8 mouse cellular contexts compared by ENCODE assay signal in genomic region chr15:40475659-40476355, GRCm38 (mm10).
DNase-seq lines count a peak whose midpoint lies in the region; ATAC-seq and TF ChIP-seq lines count a peak whose summit lies in the region.

No protein-coding gene starts in this region.

- no peaks in the 10 kb centered on the region for H3K4me1 ChIP-seq in intestine, embryonic 14.5 days (replicated peaks; ENCODE audit: control insufficient read depth, insufficient read depth, low read length)
- no peaks in the 10 kb centered on the region for H3K4me1 ChIP-seq in intestine, postnatal 0 days (replicated peaks; ENCODE audit: control insufficient read depth, insufficient read depth, low read length)

- no peak for TF ChIP-seq CTCF in intestine, postnatal 0 days (IDR thresholded peaks at IDR 0.05; ENCODE audit: low read depth)
- TF ChIP-seq CTCF in left cerebral cortex, adult 2 months (IDR thresholded peaks at IDR 0.05) = no peak

- H3K4me3 ChIP-seq in intestine, embryonic 14.5 days (ENCODE audit: low read depth, low read length) = no peak overlapping the region
- no peak overlapping the region for H3K4me3 ChIP-seq in intestine, postnatal 0 days (ENCODE audit: low read depth, low read length)
- H3K4me3 ChIP-seq in left cerebral cortex, adult 2 months = no peak overlapping the region

- no peaks in the 10 kb centered on the region for H3K9me3 ChIP-seq in intestine, embryonic 14.5 days (ENCODE audit: control insufficient read depth, low read length)
- H3K9me3 ChIP-seq in intestine, postnatal 0 days (ENCODE audit: control insufficient read depth) = no peaks in the 10 kb centered on the region

- no peak; the same call in 1 of the 2 replicates for ATAC-seq in intestine, embryonic 14.5 days (replicated peaks; ENCODE audit: low FRiP score, low TSS enrichment, low read depth)
- no peak for ATAC-seq in intestine, postnatal 0 days

- no peaks in the 10 kb centered on the region for H3K27me3 ChIP-seq in intestine, embryonic 14.5 days (replicated peaks; ENCODE audit: control insufficient read depth, insufficient read depth, low read length)
- no peaks in the 10 kb centered on the region for H3K27me3 ChIP-seq in intestine, postnatal 0 days (replicated peaks; ENCODE audit: control insufficient read depth, insufficient read depth, low read length)

- WGBS in intestine, embryonic 14.5 days = 34% methylated on average over 7 of the region's 7 CpGs
- WGBS in intestine, postnatal 0 days = 39% methylated on average over 7 of the region's 7 CpGs

- intact Hi-C loops in left cerebral cortex, adult 2 months (cut with DNase I) = no loop called here

- H3K4me2 ChIP-seq in intestine, embryonic 14.5 days (ENCODE audit: low read length) = no peak overlapping the region
- H3K4me2 ChIP-seq in intestine, postnatal 0 days (replicated peaks; ENCODE audit: low read depth) = no peak overlapping the region; the same call in 1 of the 2 replicates

- no peak overlapping the region for H3K9ac ChIP-seq in intestine, embryonic 14.5 days (ENCODE audit: low read length)
- H3K9ac ChIP-seq in intestine, postnatal 0 days (ENCODE audit: low read depth, low read length) = no peak overlapping the region

- H3K36me3 ChIP-seq in intestine, embryonic 14.5 days (ENCODE audit: control insufficient read depth, insufficient read depth, low read length) = no peaks in the 10 kb centered on the region
- no peaks in the 10 kb centered on the region for H3K36me3 ChIP-seq in intestine, postnatal 0 days (ENCODE audit: control insufficient read depth, insufficient read depth)

- H3K27ac ChIP-seq in intestine, embryonic 14.5 days (ENCODE audit: low read depth) = no peak overlapping the region
- no peak overlapping the region for H3K27ac ChIP-seq in intestine, postnatal 0 days (ENCODE audit: low read depth, low read length)
- H3K27ac ChIP-seq in left cerebral cortex, adult 2 months = no peak overlapping the region

- DNase-seq in intestine, embryonic 14.5 days (ENCODE audit: low spot score) = peak; percentile 54
- DNase-seq in adipocyte (ENCODE audit: low spot score) = peak; percentile 2
- peak; percentile 66 to 72 for DNase-seq in cerebellum, postnatal 36 days
- peak; percentile 9 for DNase-seq in lung, postnatal 10 days
- no peak for DNase-seq in embryo, embryonic 9.5 days (ENCODE audit: extremely low spot score)
- no peak for DNase-seq in left cerebral cortex, adult 2 months (ENCODE audit: extremely low spot score in 1 of 2, low spot score in 2 of 2)
- no peak for DNase-seq in gastrocnemius, adult 8-10 months (ENCODE audit: low spot score in 2 of 2)

Comparison
In these comparisons a context has a peak if more than half of its experiments do, and no peak if none do; other contexts are left out.
1. DNase-seq: peak in intestine, embryonic 14.5 days (single experiment), adipocyte (single experiment), cerebellum, postnatal 36 days (2 of 2) and lung, postnatal 10 days (single experiment); none in embryo, embryonic 9.5 days (single experiment), left cerebral cortex, adult 2 months (0 of 2) and gastrocnemius, adult 8-10 months (0 of 2).